Mouse (Mus musculus): Measurements from ENCODE around the gene Sufu. TPM values are rescaled to one million over a fixed set of nuclear protein-coding genes. Genes with fewer than 3 reads are reported as not detected.

Gene Sufu
- total RNA-seq, 4 experiments from 2014 or later: 21.6 to 37.0 (median 26.7) TPM

DNA sequence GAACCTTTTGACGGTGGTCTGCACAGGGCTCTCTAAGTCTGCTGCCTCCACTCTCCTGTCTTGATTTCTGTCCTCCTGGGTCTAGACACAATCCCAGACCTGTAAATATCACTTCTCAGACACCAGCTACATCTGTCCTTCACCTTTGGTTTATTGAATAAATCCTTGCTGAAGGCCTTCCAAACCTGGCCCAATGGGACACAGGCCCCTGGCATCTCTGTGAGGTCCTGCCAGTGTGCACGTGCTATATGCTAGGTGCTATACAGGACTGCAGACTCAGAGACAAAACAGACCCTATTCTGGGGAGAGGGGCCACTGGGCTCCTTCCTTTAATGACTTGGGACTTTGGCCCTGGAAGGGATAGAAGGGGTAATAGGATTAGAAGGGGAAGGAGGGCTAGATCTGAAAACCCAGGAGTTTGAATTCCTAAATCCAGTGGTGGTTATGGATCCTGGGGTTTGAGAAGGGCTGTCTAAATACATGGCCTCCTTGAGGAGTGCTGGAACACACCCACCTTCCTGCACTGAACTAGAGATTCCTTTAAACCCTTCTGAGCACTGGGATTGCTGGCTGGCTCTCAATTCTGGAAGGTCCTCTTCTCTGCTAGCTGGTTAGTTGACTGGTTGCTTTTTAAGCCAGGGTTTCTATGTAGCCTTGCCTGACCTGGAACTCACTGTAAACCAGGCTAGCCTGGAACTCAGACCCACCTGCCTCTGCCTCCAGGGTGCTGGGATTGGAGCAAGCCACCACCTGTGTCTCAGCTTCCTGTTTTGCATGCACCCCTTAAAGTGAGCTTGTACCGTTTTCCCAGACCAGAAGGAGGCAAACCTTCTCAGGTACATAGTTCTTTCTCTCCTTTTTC, 120.2 kb downstream of the Sufu start:
- DNase-seq: no peak

DNA sequence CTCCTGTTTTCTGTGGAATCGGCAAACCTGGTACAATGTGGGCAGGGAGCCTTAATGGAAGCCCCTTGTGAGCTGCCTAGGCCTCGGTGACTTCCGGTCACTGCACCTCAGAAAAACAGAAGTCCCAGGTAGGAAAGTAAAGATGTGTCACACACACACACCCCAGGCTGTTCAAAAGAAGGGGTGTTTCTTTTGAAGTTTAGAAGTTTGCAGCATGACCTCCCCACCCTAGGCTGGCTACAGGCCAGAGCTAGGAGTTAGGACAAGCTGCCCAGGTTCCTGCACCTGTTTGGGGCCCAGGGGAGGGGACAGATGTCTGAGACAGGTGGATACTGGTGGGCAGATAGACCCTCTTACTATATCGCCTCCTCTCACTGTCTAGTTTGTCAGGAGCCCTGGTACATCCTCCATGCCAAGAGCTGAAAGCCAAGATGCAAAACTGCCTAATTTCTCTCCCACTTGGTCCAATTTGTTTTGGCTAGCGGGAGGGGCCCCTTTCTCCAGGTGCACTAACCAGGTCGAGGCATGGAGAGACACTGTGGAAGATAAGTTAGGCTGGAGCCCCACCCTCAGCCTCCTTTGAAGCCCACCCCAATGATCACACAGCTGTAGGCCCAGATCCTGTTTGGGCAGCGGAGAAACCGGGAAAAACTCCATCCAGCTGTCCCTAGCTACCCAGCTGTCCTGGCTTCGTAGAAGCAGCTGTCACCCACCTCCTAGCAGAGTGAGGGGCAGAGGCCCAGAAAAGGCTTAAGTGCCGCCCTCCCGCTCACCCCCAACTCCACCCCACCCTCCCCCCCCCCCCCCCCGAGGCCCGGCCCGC, 121.0 kb downstream of the Sufu start:
- no peak for DNase-seq

DNA sequence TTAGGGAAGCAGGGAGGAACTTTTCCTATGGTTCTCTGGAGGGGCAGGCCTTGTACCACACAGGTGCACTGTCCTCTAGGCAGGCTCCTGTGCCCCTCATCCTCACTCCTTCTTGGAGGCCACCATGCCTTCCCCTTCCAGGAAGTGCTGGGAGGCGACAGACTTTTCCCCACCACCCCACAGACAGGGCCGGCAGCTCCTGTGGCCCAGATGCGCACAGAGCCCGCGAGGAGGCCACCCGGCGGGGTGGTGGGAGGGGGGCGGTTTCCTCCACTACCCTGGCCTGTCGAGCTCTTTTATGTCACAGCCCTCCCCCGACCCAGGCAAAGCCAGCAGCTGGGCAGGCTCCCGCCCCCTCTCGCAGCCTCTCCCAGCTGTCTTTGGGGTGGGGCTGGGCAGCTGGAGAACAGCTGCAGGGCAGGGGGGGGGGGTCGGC, 121.7 kb downstream of the Sufu start:
- no peak for DNase-seq

DNA sequence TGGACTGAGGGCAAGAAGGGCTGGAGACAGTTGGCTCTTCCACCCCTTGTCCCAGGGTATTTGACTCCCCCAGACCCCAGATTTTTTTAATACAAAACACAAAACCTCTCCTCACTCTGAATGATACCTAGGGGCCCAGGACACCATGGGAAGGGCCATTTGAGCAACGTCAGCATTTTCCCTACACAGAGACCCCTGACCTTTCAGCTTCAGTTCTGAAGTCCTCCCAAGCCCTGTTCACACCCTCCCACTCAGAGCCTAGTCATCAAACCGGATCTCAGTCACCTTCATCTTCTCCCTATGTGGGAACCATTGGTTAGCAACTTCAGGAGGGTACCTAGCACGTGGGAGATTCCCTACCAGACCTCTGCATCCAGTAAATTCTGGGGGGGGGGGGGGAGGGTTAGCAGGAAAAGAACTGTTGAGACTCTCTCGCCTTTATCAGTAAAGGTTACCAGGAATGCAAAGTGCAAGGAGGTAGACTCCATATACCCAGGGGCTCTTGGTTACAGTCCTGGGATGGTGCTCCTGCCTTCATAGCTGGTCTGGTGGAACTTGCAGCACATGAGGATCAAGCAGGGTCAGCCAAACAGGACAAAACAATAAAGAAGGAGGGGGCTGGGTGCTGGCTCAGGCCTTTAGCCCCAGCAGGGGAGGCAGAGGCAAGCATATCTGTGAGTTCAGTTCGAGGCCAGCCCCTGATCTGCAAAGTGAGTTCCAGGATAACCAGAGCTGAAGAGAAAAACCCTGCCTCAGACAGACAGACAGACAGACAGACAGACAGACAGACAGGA, 122.3 kb downstream of the Sufu start:
- no peak for DNase-seq

DNA sequence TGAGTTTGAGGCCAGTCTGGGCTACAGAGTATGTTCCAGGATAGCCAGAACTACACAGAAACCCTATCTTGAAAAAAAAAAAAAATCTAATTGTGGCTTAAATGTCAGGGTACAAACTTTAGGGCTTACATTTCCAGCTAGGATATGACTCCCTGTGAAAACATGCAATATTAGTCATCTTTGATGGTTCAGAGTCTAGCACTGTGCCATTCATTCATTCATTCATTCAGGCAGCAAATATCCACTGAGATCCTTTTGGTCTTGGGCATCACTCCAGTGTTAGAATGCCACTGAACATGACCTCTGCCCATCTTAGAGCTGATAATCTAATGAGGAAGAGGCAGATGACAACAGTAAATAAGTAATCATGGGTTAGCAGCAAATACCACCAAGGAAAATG, 125.0 kb downstream of the Sufu start:
- no peak for DNase-seq

DNA sequence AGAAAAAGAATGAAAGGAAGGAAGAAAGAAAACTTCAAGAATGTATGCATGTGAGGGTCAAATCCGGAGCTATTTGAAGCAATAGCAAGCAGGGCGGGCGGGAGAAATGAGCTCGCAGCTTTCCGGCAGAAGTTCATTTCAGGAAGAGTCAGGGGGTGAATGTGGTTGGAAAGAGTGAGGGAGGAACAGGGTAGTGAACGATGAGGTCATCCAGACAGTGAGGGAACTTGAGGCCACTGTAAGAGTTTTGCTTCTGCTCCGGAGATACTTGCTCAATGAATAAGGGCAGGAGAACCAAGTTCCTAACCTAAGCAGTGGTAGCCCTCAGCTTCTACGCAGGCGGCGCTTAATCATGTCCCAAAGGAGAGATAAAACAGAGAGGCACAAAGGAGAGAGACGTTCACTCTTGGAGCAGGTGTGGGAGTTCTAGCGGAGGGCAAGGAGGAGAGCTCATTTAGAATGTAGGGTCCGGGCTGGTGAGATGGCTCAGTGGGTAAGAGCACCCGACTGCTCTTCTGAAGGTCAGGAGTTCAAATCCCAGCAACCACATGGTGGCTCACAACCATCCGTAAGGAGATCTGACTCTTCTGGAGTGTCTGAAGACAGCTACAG, 125.8 kb downstream of the Sufu start:
- DNase-seq: no peak

DNA sequence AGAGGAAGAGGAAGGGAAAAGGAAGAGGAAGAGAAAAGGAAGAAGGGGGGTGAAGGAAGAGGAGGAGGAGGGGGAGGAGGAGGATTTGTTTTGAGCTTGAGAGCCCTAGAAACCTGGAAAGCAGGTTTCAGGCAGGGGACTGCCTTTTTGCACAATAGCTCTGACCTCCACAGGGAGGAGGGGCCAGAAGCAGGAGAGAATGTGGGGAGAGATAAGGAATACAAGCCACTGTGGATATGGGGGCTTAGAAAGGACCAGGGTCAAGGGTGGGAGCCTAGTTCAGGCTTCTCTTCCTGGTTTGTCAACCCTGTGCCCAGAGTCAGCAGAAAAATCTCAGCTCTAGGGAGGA, 126.4 kb downstream of the Sufu start:
- DNase-seq: no peak

DNA sequence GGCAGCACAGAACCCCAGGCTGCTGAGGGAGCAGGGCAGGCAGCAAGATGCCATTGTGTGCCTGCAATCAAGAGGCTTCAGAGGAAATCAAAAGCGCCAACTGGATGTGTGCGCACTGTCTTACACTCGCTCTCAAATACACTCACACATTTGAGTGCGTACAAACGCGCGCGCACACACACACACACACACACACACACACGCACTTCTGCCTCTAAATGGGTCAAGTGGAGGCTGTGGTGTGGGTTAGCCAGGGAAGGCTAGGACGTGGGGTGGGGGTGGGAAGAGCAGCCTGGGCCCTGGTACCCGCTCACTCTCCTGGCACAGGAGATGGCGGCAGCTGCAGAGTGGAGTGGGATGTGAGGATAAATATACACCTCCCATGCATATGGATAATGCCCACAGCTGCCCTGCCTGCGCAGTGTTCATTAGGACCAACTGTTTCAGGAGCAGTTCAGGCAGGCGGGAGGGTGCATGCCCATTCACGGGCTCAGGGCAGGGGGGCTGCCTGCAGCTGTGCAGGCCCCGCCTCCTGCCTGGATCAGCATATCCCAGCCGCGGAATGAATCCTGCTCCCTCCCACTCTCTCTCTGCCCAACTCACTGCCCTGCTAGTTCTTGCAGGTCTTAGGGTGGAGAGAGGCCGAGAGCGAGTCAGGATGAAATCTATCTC, 126.9 kb downstream of the Sufu start:
- DNase-seq: no peak

DNA sequence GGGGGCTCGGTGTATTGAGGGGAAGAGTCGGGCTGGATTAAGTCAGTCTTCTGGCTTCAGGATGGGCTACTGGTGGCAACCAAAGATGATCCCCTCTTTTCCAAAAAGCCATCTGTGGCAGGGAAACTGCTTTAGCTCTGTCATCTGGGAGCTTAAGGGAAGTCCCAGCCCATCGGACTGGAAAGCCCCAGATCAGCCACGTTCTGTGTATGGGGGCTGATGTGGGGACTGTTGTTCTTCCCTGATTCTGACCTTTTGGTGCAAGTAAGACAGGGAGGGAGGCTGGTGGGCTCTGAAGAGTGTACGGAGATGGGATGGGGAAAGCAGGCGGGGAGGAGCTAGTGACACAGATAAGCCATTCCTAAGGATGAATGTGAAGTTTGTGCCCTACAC, 127.5 kb downstream of the Sufu start:
- no peak for DNase-seq

DNA sequence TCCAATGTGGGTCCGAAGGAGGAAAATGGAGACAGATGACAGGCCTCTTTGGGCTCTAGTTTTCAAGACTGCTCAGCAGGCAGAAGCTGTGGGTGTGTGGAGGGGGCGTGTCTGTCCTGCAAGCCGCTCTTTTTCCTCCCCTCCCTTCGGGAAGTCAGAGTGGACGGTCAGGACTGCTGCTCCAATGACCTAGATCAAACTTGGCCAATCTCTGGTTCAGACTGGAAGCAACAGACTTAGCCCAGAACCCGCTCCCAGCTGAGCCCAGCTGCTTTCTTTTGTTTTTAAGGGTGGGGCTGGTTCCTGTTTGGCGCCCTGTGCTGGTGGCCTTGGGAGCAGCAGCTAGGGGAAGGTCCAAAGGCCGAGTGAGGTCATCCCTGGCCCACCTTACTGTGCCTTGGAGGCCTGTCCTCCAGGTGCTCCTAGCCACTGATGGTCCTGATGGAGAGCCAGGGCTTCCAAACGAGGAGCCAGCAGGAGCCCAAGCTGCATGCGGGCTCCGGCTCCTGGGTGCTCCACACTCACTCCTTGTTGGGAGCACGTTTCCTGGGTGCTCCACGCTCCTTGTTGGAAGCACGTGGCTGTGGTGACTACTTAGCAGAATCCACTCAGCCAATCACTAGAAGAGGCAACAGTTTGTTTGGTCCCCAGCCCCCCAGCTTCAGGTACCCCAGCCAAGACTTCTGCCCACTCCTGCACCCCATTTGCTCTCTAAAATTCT, 128.1 kb downstream of the Sufu start:
- peak; percentile 70 for DNase-seq

DNA sequence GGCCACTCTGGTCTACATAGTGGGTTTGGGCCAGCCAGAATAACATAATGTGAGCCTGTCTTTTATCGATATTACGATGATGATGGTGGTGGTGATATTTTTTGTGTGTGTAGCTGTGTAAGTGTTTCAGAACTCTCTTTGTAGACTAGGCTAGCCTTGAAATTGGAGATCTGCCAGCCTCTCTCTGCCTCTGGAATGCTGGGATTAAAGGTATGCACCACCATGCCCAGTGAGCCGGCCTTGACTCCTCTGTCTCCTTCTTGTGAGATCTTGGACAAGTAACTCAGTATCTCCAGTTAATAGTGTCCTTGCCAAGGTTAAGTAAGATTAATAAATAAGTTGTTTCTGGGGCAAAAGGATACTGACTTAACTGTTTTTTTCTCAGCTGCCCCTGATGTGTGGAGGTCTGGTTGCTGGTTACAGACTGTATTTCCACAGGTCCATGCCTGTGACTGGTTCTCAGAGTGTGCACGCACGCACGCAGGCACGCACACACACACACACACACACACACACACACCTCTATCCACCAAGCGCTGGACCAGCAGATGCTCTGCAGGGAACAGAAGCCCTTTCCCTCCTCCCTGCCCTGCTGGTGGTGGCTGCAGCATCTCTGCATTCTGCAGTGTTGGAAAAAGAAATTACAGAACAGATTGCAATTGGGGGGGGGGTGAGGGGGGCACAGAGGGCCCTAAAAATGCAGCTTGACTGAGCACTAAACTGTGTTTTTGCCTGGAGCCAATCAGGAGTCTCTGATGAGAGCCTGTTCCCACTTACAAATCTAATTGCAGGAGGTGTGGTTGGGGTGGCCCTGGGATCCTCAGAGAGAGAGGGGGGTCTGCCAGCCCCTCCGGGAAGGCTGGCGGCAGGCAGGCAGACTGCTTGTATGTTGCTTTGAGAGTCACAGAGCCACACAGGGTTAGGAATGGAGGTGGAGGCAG, 129.3 kb downstream of the Sufu start:
- no peak for DNase-seq

DNA sequence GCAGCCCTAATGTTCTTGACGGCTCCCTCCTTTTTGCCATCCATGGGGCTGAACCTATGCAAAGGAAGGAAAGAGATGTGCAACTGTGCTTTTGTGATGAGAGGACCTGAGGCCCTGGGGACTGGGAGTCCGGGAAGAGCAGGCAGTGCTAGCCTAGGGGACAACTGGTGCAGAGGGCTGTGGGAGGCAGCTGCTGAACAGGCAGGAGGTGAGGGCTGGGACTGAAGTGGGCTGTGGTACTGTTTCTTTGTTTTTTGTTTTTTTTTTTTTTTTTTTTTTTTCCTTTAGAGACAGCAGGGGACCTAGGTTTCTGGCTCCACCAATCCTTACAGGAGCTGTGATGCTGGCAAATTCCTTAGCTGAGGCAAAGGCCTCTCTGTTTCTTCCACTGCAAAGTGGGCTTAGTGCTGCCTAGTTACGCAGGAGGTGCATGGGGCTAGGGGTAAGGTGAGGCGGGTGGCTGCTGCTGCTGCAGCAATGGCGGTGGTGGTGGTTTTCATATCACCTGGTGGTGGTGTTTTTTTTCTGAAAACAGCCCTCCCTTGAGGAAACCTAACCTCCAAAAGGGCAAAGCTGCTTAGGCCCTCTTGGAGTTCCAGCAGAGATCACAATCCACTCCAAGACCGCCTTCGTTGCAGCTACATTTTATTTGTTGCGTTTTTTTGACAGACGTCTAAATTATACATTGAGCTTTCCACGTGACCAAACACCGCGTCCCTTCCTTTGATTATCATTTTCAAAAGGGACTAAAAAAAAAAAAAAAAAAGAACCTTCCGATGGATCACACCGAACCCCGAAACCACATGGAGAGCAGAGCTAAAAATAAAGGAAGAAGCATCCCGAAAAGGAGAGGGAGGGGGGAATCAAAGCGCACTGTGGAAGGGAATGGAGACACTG, 131.2 kb downstream of the Sufu start:
- DNase-seq: no peak

DNA sequence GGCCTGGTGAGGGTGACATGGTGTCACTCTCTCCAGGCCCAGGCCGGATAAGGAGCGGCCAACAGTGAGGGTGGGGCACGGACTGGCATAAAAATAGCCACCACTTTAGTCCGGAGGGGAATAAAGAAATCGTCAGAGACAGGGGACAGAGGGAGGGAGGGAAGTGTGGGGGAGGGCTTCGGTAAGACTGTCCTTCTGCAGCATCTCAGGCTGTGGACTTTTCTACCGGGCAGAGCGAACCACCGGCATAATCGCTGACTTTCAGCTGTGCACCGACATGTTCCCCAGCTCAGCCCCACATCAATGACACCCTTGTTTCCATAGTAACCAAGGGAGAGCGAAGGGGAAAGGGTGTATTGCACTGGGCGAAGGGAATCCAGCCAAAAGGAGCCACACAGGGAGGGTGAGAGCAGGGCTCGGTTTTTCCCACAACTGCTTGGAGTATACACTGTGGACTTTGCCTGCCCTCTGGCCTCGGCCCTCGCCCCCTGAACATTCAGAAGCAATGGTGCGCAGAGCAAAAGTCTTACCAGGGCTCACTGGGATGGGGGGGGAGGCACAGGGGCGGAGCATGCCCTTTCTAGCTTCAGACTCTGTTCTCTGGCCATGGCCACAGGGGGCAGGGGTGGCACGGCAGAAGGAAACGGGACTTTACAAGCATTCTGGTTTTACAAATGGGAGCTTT, 132.0 kb downstream of the Sufu start:
- DNase-seq: no peak

DNA sequence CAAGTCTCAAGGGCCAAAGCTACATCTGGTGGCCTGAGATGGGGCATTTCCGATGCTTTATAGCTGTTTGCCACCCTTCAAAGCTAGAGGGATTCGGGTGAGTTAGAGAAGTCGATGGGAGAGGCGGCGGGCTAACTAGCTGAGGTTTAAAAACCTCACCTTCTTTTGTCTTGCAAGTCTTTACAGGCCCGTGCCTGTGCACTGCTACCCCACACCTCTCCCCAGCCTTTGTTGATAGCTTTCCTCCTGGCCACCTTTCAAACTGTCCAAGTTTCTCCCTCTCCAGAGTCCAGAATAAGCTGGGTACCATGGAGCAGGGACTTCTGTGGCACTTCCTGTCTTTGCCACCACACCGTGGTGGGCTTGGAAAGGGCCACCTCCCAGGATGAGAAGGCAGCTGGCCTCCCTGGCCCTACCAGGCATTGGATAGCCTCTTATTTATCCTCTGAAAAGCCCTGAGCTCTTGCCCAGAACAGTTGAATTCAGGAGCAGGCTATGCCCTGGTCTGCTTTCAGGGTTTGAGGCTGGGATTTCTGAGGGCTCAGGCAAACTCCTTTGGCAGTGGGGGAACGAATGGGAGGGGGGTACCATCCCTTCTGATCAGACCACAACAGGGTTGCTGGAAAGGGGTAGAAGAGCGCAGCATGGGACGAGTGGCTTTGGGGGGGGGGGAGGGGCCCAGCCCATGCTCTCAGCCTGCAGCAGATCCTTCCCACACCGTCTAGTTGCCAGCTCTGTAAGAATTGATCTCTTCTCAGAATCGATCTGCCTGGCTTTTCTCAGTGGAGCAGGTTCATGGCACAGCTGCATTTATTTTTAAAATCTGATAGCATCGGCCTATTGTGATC, 133.1 kb downstream of the Sufu start:
- DNase-seq: no peak

DNA sequence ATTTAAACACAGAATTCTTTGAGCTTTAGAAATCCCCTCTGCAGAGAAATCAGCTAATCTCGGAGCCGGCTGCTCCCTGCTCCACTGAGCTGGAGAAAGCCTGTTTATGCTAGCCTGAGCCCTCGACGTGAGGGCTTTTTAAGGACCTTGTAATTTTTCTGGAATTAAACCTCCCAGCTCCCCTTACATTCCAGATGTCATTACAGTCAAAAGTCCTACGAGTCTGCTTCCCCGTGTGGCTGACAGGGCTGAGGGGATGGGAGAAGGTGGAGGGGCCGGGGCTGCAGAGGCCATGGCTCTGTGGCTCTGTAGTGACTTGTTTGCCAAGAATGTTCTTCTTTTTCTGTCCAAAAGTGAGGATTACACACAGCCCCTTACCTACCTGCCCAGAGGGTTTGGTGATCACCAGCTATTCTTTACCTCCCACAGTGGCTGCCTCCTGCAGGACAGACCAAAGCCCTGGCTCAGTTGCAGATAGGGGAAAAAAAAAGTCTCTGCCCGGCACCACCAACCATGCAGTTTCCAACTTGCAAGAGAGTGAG, 133.8 kb downstream of the Sufu start:
- no peak for DNase-seq

DNA sequence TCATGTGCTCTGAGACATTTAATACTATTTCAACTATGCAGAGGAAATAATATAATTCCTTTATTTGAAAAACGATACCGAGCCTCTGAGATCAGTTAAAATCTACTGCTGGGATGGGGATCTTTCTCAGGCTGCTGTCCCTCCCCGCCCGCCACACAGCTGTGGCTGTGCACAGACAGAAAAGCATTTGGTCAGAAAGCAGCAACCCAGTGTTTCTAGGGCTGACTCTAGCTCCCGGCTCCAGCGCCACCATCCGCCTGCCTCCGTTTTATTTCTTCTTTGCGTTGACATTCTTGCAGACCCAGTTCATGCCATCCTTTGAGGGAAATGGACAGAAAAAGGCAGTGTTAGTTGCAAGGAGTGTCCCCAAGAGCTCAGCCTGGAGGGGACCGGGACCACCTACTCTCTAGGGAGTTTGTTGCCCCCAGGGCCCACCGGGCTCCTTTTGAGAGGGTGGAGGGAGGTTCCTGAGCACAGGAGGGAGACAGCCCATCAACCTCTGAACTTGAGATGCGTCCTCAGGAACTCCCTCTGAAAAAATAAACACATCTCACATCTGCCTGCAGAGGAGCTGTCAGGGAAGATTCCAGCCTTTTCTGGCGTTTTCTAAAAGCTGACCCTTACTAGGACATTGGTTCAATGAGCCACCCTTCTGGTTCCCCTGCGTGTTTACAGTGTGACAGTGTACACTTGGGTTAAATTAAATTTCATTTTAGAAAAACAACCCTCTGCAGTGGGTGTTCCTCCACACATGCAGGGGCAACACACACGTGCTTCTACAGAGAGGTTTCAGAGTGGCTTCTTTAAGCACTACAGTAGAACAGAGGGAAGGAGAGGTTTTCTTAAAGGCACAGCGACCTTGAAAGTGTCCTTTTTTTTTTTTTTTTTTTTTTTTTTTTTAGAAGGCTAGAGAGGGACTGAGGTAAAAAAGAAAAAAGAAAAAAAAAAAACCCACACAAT, 134.7 kb downstream of the Sufu start:
- DNase-seq: no peak

All from adrenal gland, adult 8-10 months (tissue).